Mouse (Mus musculus) ES-E14 (cell line): ENCODE measurements around the gene Ttll7.

Source experiments
- CHD2 ChIP-seq: IDR thresholded peaks from 2 replicates; pipeline ENCODE4 v1.6.1; 2014; ENCODE audit warnings: mild to moderate bottlenecking, low read depth, low read length, inconsistent platforms
- HCFC1 ChIP-seq: IDR thresholded peaks from 2 replicates; pipeline ENCODE4 v1.6.1; 2012; ENCODE audit warnings: low read length, inconsistent platforms, borderline replicate concordance; ENCODE audit not compliant: insufficient read depth
- MAFK ChIP-seq: IDR thresholded peaks from 2 replicates; pipeline ENCODE4 v1.6.1; 2014; ENCODE audit warnings: mild to moderate bottlenecking, low read depth, low read length, inconsistent platforms; ENCODE audit not compliant: insufficient read depth
- ZC3H11A ChIP-seq: IDR thresholded peaks from 2 replicates; pipeline ENCODE4 v1.6.1; 2012; ENCODE audit warnings: low read depth, mild to moderate bottlenecking, inconsistent platforms, low read length, borderline replicate concordance
- ZNF384 ChIP-seq: IDR thresholded peaks from 2 replicates; pipeline ENCODE4 v1.6.1; 2012; ENCODE audit warnings: low read depth, low read length, inconsistent platforms

GRCm38 (mm10) chr3:146956792-146957191, 104.6 kb downstream of the Ttll7 start:
- TF ChIP-seq CHD2 (no peak), MAFK (no peak), ZC3H11A (no peak), HCFC1 (no peak), ZNF384 (no peak)
